Mouse (Mus musculus) natural killer cell, adult 2 months (primary cell): ENCODE data around the gene Nup205.

Experiments used
- DNase-seq, 2 experiments: peaks; one replicate each; pipeline ENCODE4 v3.0.0; 2022; ENCODE audit warnings: low spot score in 2 of 2

Nup205 gene

DNA sequence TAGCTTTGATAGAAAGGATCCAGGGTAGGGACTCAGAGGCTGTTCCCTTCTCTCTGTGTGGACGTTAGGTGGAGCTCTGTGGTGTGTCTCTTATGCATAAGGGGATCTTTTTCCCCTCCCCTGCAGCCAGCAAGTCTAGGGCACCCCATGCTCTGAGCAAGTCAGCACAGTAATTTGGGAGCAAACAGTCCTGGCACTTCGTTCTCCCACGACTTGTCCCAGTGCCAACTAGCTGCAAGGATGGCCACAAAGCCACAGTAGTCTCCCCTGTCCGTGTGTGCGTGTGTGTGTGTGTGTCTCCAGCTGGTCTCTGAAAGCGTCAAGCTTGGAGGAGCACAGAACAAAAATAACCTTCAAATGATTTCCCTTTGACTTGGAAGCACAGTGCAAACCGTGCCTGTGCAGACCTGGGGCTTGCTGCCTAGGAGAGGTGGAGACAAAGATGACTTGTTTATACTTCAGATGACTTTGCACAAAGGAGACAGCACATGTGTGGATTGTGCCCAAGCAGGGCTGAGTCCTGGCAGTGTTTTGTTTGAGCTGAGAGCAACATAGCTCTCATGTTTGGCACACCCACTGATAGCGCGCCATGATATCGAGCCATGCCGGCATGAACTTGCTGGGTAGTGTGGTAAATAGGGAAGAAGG, 111.0 kb downstream of the Nup205 start:
- DNase-seq: no peak

DNA sequence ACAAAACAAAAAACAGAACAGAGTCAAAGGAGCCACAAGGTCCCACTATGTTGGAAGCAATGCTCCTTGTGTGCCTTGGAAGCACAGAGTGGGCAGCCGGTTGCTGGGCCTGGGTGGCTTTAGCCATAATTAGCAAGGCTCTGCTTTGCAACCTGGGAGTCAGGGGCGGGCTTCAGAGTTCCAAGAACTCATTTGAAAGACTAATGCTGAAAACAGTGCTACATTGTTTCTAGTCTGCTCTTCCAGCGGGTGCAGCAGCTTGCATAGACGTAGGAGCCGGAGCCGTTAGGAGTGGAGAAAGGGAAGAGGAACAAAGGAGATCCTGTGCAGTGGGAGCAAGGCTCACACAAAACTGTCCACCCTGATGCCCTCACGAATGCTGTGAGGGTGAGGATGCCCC, 111.7 kb downstream of the Nup205 start:
- no peak for DNase-seq

DNA sequence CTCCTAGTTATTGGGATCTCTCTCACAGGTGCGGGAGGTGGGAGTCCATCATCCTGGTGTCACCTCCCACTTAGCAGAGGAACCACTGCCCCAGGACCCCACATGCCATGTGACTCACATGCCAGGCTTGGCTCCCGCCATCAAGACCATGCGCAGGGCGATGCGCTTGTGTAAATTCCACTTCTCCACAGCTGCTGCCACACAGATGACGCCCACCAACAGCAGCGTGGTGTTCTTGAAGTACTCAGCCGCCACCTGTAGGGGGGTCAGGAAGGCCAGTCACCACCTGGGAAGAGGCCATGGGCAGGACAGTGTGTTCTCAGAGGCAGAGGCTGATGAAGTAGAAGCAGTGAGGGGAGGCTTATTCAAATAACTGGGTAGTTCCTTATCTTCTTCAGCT, 112.5 kb downstream of the Nup205 start:
- DNase-seq: no peak

DNA sequence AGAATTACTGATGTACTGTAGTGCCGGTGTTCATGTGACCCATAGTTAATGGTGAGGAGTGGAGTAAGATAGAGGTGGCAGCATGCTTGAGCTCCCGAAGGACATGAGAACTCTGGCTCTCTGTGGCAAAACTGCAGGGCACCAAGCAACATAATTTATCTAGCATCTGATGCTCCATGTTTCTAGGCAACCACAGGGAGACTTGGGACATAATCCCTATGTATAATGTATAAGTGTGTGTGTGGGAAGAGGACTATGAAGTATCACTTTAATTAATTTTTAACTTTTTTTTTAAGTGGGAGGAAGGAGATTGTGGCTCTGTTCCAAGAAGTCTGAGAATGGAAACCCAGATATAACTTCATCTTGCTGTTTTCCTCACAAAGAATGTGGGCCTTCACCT, 117.7 kb downstream of the Nup205 start:
- no peak for DNase-seq

DNA sequence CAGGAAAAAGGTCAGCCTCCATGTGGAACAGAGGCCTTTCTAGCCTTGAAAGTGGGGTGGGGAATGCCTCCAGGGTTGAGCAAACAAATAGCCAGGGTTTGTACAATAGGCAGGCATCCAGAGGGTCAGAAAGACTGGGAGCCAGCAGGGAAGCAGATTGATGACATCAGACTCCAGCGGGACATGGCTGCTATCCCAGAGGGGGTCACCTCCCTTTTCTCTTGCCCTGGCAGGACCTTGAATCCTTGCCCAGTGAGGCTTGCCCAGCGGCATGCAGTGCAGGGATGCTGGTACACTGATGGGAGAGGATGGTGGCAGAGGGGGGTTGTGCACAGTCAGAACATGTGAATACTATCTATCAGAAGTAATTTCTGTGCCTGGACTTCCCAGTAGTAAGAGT, 119.8 kb downstream of the Nup205 start:
- DNase-seq: no peak
